Mouse (Mus musculus): ENCODE results near the gene Lig3. TPM values are rescaled to one million over a fixed set of nuclear protein-coding genes. Genes with fewer than 3 reads are reported as not detected.
A peak's percentile ranks its signal among the peaks of the same experiment; 100 is the strongest.
"Not testable (repeated sequence)": the region's sequence is repeated elsewhere in the genome, so short reads cannot be mapped to it uniquely, and the experiment has no call there.

The Lig3 gene
- total RNA-seq, 2 experiments from 2014 or later = 25.3 to 25.7 TPM

- no peak for DNase-seq (ENCODE audit: low spot score in 2 of 2)
- peak overlapping the region; percentile 96; the same call in 1 of the 2 replicates for H3K27ac ChIP-seq
- TF ChIP-seq CTCF (conservative IDR thresholded peaks at IDR 0.05) = no peak
- peak overlapping the region; percentile 98 for H3K4me3 ChIP-seq
Measured at GRCm38 (mm10) chr11:82780134-82780533, 774 bp upstream of the Lig3 start.

DNA sequence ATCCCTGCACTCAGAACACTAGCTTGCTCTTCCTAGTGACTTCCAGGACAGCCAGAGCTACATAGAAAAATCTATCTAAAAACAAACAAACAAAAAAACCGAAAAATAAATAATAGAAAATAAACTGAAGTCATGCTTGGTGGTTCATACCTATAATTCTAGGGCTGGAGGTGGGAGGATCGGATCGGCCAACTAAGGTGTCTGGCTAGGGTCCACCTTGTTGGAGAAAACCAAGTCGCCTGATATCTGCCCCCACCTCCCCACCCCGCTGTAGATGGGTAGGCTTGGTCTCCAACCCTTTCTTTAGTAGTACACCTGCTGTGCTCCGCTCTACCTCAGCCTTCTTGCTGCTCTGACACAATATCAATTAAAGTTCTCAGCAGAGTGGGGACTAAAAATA lies 1.3 kb downstream of the Lig3 start:
- no peak for TF ChIP-seq CTCF (conservative IDR thresholded peaks at IDR 0.05)
- Histone ChIP-seq H3K4me3 (peak overlapping the region; percentile 98), H3K27ac (peak overlapping the region; percentile 96)
- no peak for DNase-seq (ENCODE audit: low spot score in 2 of 2)

GRCm38 (mm10) chr11:82783453-82783852 lies 2.5 kb downstream of the Lig3 start:
- Histone ChIP-seq H3K27ac (no peak overlapping the region), H3K4me3 (no peak overlapping the region)
- DNase-seq (ENCODE audit: low spot score in 2 of 2) = no peak
- no peak for TF ChIP-seq CTCF (conservative IDR thresholded peaks at IDR 0.05)

- no peak overlapping the region for H3K4me3 ChIP-seq
- no peak for TF ChIP-seq CTCF (conservative IDR thresholded peaks at IDR 0.05)
- DNase-seq (ENCODE audit: low spot score in 2 of 2) = no peak
- H3K27ac ChIP-seq = no peak overlapping the region; the same call in 1 of the 2 replicates
Measured at GRCm38 (mm10) chr11:82806656-82807055, 25.7 kb downstream of the Lig3 start.

GRCm38 (mm10) chr11:82807370-82807769 lies 26.5 kb downstream of the Lig3 start:
- no peak for TF ChIP-seq CTCF (conservative IDR thresholded peaks at IDR 0.05)
- Histone ChIP-seq H3K4me3 (no peak overlapping the region), H3K27ac (no peak overlapping the region)
- no peak for DNase-seq (ENCODE audit: low spot score in 2 of 2)

- Histone ChIP-seq H3K4me3 (no peak overlapping the region), H3K27ac (peak overlapping the region; percentile 28)
- TF ChIP-seq CTCF (conservative IDR thresholded peaks at IDR 0.05) = no peak
- no peak for DNase-seq (ENCODE audit: low spot score in 2 of 2)
Measured at GRCm38 (mm10) chr11:82808485-82808884, 27.6 kb downstream of the Lig3 start.

- H3K4me3 ChIP-seq = no peak overlapping the region
- TF ChIP-seq CTCF (conservative IDR thresholded peaks at IDR 0.05) = peak; percentile 73
- no peak overlapping the region for H3K27ac ChIP-seq
- DNase-seq (ENCODE audit: low spot score in 2 of 2) = peak in 1 of 2 experiments; percentile 28
Measured at GRCm38 (mm10) chr11:82819350-82819749, 38.4 kb downstream of the Lig3 start.

DNA sequence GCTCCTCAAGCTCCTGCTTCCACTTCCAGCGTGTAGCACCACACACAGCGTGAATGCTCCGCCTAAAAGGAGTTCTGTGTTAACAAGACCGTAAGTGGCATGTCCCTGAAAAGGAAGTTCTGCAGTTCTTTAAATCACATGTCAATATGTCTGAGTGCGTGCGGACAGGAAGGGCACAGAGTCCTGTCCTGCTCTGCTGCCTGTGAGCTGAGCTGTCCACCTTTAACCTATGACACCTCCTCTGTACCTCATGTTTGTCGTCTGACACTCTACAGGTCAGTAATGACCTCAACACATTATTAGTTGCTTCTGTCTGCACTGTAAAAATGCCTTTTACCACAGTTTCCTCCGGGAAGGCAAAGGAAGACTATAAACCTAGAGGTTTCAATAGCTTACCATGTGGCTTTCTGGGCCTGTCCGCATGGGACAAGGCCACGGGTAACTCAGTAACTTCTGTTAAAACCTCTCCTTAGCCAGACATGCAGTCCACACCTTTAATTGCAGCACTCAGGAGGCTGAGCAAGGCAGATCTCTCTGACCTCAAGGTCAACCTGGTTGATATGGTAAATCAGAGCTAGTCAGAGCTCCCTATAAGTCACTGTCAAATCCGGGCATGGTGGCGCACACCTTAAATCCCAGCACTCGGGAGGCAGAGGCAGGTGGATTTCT lies 40.0 kb downstream of the Lig3 start:
- no peak for TF ChIP-seq CTCF (conservative IDR thresholded peaks at IDR 0.05)
- no peak overlapping the region for H3K27ac ChIP-seq
- no peak overlapping the region for H3K4me3 ChIP-seq
- no peak for DNase-seq (ENCODE audit: low spot score in 2 of 2)

DNA sequence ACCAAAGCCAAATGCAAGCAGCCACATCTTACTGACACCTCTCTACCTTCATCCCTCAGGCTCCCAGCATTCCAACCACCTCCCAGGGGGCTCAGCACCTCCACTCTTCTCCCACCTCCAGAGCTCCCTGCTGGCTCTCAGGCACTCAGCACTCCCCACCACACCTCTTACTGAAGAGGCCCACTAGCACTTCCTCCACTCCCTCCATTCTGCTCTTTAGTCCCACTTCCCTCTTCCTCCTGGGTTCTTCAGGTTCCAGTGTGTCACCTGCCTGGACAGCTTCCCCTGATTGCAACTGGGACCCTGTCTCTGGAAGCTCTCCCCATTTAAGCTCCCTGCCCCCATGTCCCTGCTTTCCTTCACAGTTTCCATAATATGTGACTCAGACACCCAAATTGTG lies 45.9 kb downstream of the Lig3 start:
- H3K27ac ChIP-seq = no peak overlapping the region

DNA sequence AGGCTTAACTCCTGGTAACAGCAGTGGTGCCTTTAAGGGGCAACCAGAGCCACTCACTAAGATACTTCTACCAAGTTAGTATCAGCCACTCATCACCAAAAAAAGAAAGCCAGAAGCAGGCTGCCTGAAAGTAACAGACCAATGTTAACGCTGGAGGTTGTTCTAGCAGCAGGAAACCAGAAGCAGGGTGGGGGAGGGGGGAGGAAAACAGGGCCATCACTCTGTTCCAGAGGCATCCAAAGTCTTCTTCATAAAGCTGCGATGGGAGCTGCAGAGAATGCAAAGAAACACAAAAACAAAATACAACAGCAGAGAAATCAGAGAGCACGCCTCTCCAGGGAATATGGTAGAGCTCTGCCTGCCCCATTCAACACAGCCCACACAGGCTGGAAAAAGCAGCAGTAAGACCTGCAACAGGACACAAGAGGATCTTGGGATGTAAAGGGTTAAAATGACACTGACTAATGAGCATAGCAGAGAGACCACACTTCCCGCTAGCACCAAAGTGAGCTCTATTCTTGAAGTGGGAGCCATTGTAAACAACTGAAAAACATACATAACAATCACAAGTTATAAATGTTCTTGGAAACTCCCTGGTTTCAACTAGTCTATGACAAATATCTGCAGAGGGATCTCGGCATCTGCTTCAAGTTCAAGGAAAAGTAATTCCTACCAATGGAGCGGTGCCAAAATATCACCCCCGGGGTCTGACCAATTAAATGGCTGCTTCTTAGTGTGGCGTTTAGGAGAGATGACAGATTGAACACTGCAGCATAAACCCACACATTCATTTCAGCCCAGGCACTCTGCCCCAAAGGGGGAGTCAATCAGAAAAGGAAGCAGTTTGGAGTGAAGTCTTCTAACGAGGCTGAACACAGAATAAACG lies 50.3 kb downstream of the Lig3 start:
- no peak for TF ChIP-seq CTCF (conservative IDR thresholded peaks at IDR 0.05)
- peak overlapping the region; percentile 33 for H3K4me3 ChIP-seq
- H3K27ac ChIP-seq = peak overlapping the region; percentile 68
- DNase-seq (ENCODE audit: low spot score in 2 of 2) = peak; percentile 29 to 39

More for the DNA sequence above, 45.9 kb downstream of the Lig3 start:
- H3K4me3 ChIP-seq = no peak overlapping the region
- no peak for TF ChIP-seq CTCF (conservative IDR thresholded peaks at IDR 0.05)
- DNase-seq (ENCODE audit: low spot score in 2 of 2) = no peak

GRCm38 (mm10) chr11:82832402-82832801 lies 51.5 kb downstream of the Lig3 start:
- H3K4me3 ChIP-seq; H3K27ac ChIP-seq; DNase-seq (ENCODE audit: low spot score in 2 of 2): not testable (repeated sequence)

- DNase-seq (ENCODE audit: low spot score in 2 of 2) = no peak
- Histone ChIP-seq H3K4me3 (no peak overlapping the region), H3K27ac (no peak overlapping the region)
- TF ChIP-seq CTCF (conservative IDR thresholded peaks at IDR 0.05) = no peak
Measured at GRCm38 (mm10) chr11:82833929-82834328, 53.0 kb downstream of the Lig3 start.

DNA sequence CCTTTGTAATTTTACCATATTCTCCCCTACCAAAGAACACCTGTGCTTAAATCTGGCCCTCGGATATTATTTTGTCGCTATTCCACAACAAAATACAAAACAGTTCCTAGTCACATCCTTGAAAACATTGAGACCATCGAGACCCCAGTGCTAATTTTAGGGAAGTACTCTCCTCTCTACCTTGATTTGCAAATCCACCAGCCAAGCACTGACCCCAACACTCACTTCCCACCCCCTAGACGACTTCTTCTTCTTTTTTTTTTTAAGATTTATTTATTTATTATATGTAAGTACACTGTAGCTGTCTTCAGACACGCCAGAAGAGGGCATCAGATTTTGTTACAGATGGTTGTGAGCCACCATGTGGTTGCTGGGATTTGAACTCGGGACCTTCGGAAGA lies 53.5 kb downstream of the Lig3 start:
- not testable (repeated sequence) for H3K27ac ChIP-seq; DNase-seq (ENCODE audit: low spot score in 2 of 2); H3K4me3 ChIP-seq
